8 mouse cellular contexts compared by ENCODE assay signal in genomic region chr4:128806043-128806826, GRCm38 (mm10). TPM values are rescaled to one million over a fixed set of nuclear protein-coding genes. Genes with fewer than 3 reads are reported as not detected.
A peak's percentile ranks its signal among the peaks of the same experiment; 100 is the strongest.
DNase-seq lines count a peak whose midpoint lies in the region.

Gene Zfp362 (minus strand): TSS chr4:128806045.

- peaks cover 62% of the 10 kb centered on the region for H3K4me1 ChIP-seq in forebrain, embryonic 10.5 days
- peaks cover 62% of the 10 kb centered on the region for H3K4me1 ChIP-seq in midbrain, embryonic 10.5 days

- H3K4me3 ChIP-seq in forebrain, embryonic 10.5 days: peak within 1 kb of the TSS; percentile 80
- H3K4me3 ChIP-seq in midbrain, embryonic 10.5 days: peak within 1 kb of the TSS; percentile 85

- intact Hi-C loops in heart, postnatal 36 days (cut with DNase I): no loop called here
- intact Hi-C loops in left cerebral cortex, postnatal 25 days (cut with DNase I): no loop called here

- H3K36me3 ChIP-seq in forebrain, embryonic 10.5 days (replicated peaks): peaks cover 14% of the 10 kb centered on the region
- peaks cover 5% of the 10 kb centered on the region; the same call in 1 of the 2 replicates for H3K36me3 ChIP-seq in midbrain, embryonic 10.5 days

- no peaks in the 10 kb centered on the region for H3K9me3 ChIP-seq in forebrain, embryonic 10.5 days
- no peaks in the 10 kb centered on the region for H3K9me3 ChIP-seq in midbrain, embryonic 10.5 days (replicated peaks)

- peak within 1 kb of the TSS; percentile 99 for H3K27ac ChIP-seq in forebrain, embryonic 10.5 days
- H3K27ac ChIP-seq in midbrain, embryonic 10.5 days (replicated peaks): peak within 1 kb of the TSS; percentile 99

- 5% methylated on average over 103 of the region's 111 CpGs for WGBS in forebrain, embryonic 10.5 days
- WGBS in midbrain, embryonic 10.5 days: 6% methylated on average over 99 of the region's 111 CpGs

- peak in 1 of 2 experiments; percentile 42 for DNase-seq in frontal cortex, adult 2 months (ENCODE audit: extremely low spot score in 1 of 2, low spot score in 1 of 2)
- DNase-seq in frontal cortex, postnatal 25 days (ENCODE audit: low spot score in 2 of 2): no peak
- peak; percentile 54 for DNase-seq in adrenal gland, postnatal 25 days
- DNase-seq in forebrain, embryonic 10.5 days (ENCODE audit: extremely low spot score, low spot score): no peak
- DNase-seq in heart, postnatal 36 days: peak; percentile 59 to 72
- peak; percentile 46 to 47 for DNase-seq in left cerebral cortex, postnatal 25 days (ENCODE audit: low spot score in 2 of 2)
- peak; percentile 81 for DNase-seq in midbrain, embryonic 10.5 days (ENCODE audit: low spot score)
- peak; percentile 55 to 85 for DNase-seq in spleen, postnatal 4 days (ENCODE audit: low spot score in 2 of 2)

- H3K27me3 ChIP-seq in forebrain, embryonic 10.5 days (ENCODE audit: poor library complexity, severe bottlenecking): no peaks in the 10 kb centered on the region
- no peaks in the 10 kb centered on the region for H3K27me3 ChIP-seq in midbrain, embryonic 10.5 days (ENCODE audit: low read depth, poor library complexity, severe bottlenecking)

RNA-seq across cellular contexts. Expression of gene Zfp362, which starts in this region (rescaled TPM):
- 30.0 and 32.0 TPM in 2 replicates for polyA plus RNA-seq in frontal cortex, adult 2 months (2012; rRNA removed)
- total RNA-seq in adrenal gland, postnatal 25 days (2021): 30.3 and 38.6 TPM in 2 replicates
- 37.1 and 37.3 TPM in 2 replicates for polyA plus RNA-seq in forebrain, embryonic 10.5 days (2016; fragmentation: Nextera tagmentation; extraction: Ambion mirVana)
- 10 to 100 TPM; 12.5 to 14.3 TPM for total RNA-seq in heart, postnatal 36 days (2021)
- 10 to 100 TPM; 25.8 to 28.8 TPM for total RNA-seq in left cerebral cortex, postnatal 25 days (2021)
- 36.5 and 37.9 TPM in 2 replicates for polyA plus RNA-seq in midbrain, embryonic 10.5 days (2016; fragmentation: Nextera tagmentation; extraction: Ambion mirVana)

Comparison
In these comparisons a context has a peak if more than half of its experiments do, and no peak if none do; other contexts are left out.
1. DNase-seq: peak in adrenal gland, postnatal 25 days (single experiment), heart, postnatal 36 days (2 of 2), left cerebral cortex, postnatal 25 days (2 of 2), midbrain, embryonic 10.5 days (single experiment) and spleen, postnatal 4 days (2 of 2); none in frontal cortex, postnatal 25 days (0 of 2) and forebrain, embryonic 10.5 days (single experiment).